Mouse (Mus musculus): ENCODE measurements at regions not wholly inside any gene's neighbourhood (a gene's known extent, or its start where the extent isn't known, plus 50 kb on each side); places are given as distances from the start of the nearest gene placed in this dataset.

GRCm38 (mm10) chr15:60677397-60677796, 176.2 kb downstream of the Fam84b start:
- no peak for TF ChIP-seq POLR2A (IDR thresholded peaks at IDR 0.05; ENCODE audit: low read depth, low read length)
- no peak for TF ChIP-seq CTCF (IDR thresholded peaks at IDR 0.05; ENCODE audit: borderline replicate concordance, insufficient read depth, low read length)
